Mouse (Mus musculus) retina, postnatal 7 days (tissue): ENCODE measurements around the gene Slc38a1.
A peak's percentile ranks its signal among the peaks of the same experiment; 100 is the strongest.

ENCODE experiments used
- DNase-seq: peaks from one replicate; pipeline ENCODE4 v3.0.0-alpha.2; 2012; ENCODE audit warnings: low read depth, low spot score

Gene Slc38a1

GRCm38 (mm10) chr15:96642436-96643405 is at the start of gene Slc38a1:
Slc38a1 (minus strand) TSS chr15:96642913.
- no peak for DNase-seq

- DNase-seq: no peak
Observed at GRCm38 (mm10) chr15:96692401-96692800, 49.7 kb upstream of the Slc38a1 start.

GRCm38 (mm10) chr15:96691381-96691780 is 48.7 kb upstream of the Slc38a1 start:
- no peak for DNase-seq

- no peak for DNase-seq
Observed at GRCm38 (mm10) chr15:96690829-96691228, 48.1 kb upstream of the Slc38a1 start.

GRCm38 (mm10) chr15:96689919-96690318 is 47.2 kb upstream of the Slc38a1 start:
- no peak for DNase-seq

GRCm38 (mm10) chr15:96688784-96689318 is 46.1 kb upstream of the Slc38a1 start:
- no peak for DNase-seq

GRCm38 (mm10) chr15:96688036-96688435 is 45.3 kb upstream of the Slc38a1 start:
- DNase-seq: no peak

GRCm38 (mm10) chr15:96687366-96687765 is 44.7 kb upstream of the Slc38a1 start:
- DNase-seq: no peak

- DNase-seq: no peak
Observed at GRCm38 (mm10) chr15:96686201-96687159, 43.8 kb upstream of the Slc38a1 start.

GRCm38 (mm10) chr15:96685273-96685672 is 42.6 kb upstream of the Slc38a1 start:
- no peak for DNase-seq

- DNase-seq: no peak
Observed at GRCm38 (mm10) chr15:96684132-96684830, 41.6 kb upstream of the Slc38a1 start.

- no peak for DNase-seq
Observed at GRCm38 (mm10) chr15:96678871-96679773, 36.4 kb upstream of the Slc38a1 start.

GRCm38 (mm10) chr15:96676518-96676917 is 33.8 kb upstream of the Slc38a1 start:
- no peak for DNase-seq

- no peak for DNase-seq
Observed at GRCm38 (mm10) chr15:96675744-96676143, 33.0 kb upstream of the Slc38a1 start.

- DNase-seq: no peak
Observed at GRCm38 (mm10) chr15:96675055-96675454, 32.3 kb upstream of the Slc38a1 start.

- DNase-seq: no peak
Observed at GRCm38 (mm10) chr15:96674089-96674488, 31.4 kb upstream of the Slc38a1 start.

- DNase-seq: no peak
Observed at GRCm38 (mm10) chr15:96669721-96670120, 27.0 kb upstream of the Slc38a1 start.

- peak; percentile 72 for DNase-seq
Observed at GRCm38 (mm10) chr15:96666663-96667062, 23.9 kb upstream of the Slc38a1 start.

GRCm38 (mm10) chr15:96665889-96666288 is 23.2 kb upstream of the Slc38a1 start:
- DNase-seq: peak; percentile 77

GRCm38 (mm10) chr15:96660590-96661141 is 18.0 kb upstream of the Slc38a1 start:
- no peak for DNase-seq
